Mouse (Mus musculus) forebrain, embryonic 16.5 days (tissue): ENCODE measurements at regions not wholly inside any gene's neighbourhood (a gene's known extent, or its start where the extent isn't known, plus 50 kb on each side); places are given as distances from the start of the nearest gene placed in this dataset.

Experiments
- ATAC-seq: fragments of 200-750 bp; cut with Nextera tagmentation; 2 replicates; pipeline ENCODE4 v1.8.0; 2017; ENCODE audit warnings: mild to moderate bottlenecking, moderate library complexity
- H3K27ac ChIP-seq: fragments of 300-500 bp; sonication (generic); 2 replicates; pipeline ENCODE4 v1.5.1; 2014; ENCODE audit warnings: low read length, control low read depth
- H3K27me3 ChIP-seq: fragments of 300-500 bp; sonication (generic); replicated peaks from 2 replicates; pipeline ENCODE4 v1.6.1; 2014; ENCODE audit warnings: low read length; ENCODE audit not compliant: control insufficient read depth, insufficient read depth
- H3K36me3 ChIP-seq: fragments of 300-500 bp; sonication (generic); 2 replicates; pipeline ENCODE4 v1.6.1; 2014; ENCODE audit not compliant: control insufficient read depth, insufficient read depth
- H3K4me1 ChIP-seq: fragments of 300-500 bp; sonication (generic); replicated peaks from 2 replicates; pipeline ENCODE4 v1.6.1; 2014; ENCODE audit warnings: low read length; ENCODE audit not compliant: control insufficient read depth, insufficient read depth
- H3K4me2 ChIP-seq: fragments of 300-500 bp; sonication (generic); 2 replicates; pipeline ENCODE4 v1.6.1; 2014; ENCODE audit warnings: mild to moderate bottlenecking, low read length, control low read depth
- H3K4me3 ChIP-seq: fragments of 300-500 bp; sonication (generic); replicated peaks from 2 replicates; pipeline ENCODE4 v1.5.1; 2014; ENCODE audit warnings: mild to moderate bottlenecking, low read length, control low read depth
- H3K9ac ChIP-seq: fragments of 300-500 bp; sonication (generic); replicated peaks from 2 replicates; pipeline ENCODE4 v1.6.1; 2014; ENCODE audit warnings: low read depth, low read length, control low read depth
- H3K9me3 ChIP-seq: fragments of 300-500 bp; sonication (generic); 2 replicates; pipeline ENCODE4 v1.6.1; 2016; ENCODE audit warnings: low read length; ENCODE audit not compliant: control insufficient read depth
- WGBS: fragments of 180-500 bp; shearing (Covaris S2); extraction: QIAGEN DNeasy Blood & Tissue Kit; methylation state at CpG from one replicate; pipeline ENCODE4 v1.1.7; 2014; 5-methylcytosine and 5-hydroxymethylcytosine counted together

DNA sequence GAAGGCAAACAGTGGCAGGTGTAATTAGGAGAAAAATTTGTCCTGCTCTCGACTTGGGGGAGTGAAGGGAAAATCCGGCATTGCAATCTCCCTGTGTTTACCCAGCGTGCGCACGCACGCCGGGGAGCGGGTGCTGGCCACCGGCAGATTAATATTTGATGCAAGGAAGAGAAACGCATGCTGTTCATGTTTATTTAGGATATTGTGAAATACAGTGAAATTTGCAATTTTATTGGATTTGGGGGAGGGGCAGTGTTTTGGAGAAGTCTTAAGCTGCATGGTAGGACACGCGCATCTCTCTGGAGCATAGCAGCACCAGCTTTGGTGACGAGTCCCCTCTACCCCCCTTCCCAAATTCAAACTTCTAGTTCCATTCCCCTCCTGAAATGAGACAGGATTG lies 136.4 kb downstream of the Mrm1 start:
- WGBS: 89% methylated on average over 13 of the region's 13 CpGs
- Histone ChIP-seq H3K27ac (no peak overlapping the region), H3K4me3 (no peak overlapping the region), H3K27me3 (peaks cover 3% of the 10 kb centered on the region; the same call in 1 of the 2 replicates), H3K9me3 (no peaks in the 10 kb centered on the region), H3K4me1 (no peaks in the 10 kb centered on the region), H3K36me3 (no peaks in the 10 kb centered on the region), H3K9ac (no peak overlapping the region), H3K4me2 (no peak overlapping the region)
- ATAC-seq: no peak

DNA sequence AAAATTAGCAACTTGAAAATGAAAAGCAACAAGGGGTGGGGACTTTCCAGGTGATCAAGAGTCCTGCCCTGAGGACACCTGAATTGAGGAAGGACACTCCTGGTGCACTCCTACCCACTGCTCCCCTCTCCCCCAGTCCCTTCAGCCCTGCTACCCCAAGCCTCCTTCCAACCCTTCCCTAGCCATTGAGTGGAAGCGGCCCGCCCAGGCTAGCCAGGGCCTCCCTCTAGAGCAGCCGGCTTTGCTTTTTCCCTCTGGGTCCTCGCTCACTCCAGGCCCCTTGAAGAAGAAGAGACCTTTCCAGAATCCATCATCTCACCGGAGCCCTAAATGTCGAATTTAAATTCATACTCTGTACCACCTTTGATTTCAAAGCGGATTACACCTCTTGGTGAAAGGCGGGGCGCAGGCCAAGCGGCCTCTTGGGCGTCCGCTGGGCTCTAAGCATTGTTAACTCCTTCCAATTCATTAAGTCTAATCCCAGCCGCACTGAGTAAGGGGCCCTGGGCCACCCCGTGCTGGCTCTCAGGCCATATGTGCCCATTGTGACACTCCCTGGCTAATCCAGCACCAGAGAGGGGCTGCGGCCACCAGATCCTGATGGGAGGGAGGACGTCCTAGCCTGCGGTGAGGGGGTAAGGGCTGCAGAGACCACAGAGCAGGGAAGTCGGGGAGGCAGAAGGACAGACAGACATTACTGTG lies 142.8 kb downstream of the Mrm1 start:
- H3K36me3 ChIP-seq: no peaks in the 10 kb centered on the region
- H3K27ac ChIP-seq: no peak overlapping the region
- ATAC-seq: no peak
- no peak overlapping the region for H3K4me2 ChIP-seq
- H3K4me1 ChIP-seq: peaks cover 4% of the 10 kb centered on the region; the same call in 1 of the 2 replicates
- H3K4me3 ChIP-seq: no peak overlapping the region
- H3K9me3 ChIP-seq: no peaks in the 10 kb centered on the region
- 5% methylated on average over 18 of the region's 18 CpGs for WGBS
- peaks cover 10% of the 10 kb centered on the region for H3K27me3 ChIP-seq
- H3K9ac ChIP-seq: no peak overlapping the region

DNA sequence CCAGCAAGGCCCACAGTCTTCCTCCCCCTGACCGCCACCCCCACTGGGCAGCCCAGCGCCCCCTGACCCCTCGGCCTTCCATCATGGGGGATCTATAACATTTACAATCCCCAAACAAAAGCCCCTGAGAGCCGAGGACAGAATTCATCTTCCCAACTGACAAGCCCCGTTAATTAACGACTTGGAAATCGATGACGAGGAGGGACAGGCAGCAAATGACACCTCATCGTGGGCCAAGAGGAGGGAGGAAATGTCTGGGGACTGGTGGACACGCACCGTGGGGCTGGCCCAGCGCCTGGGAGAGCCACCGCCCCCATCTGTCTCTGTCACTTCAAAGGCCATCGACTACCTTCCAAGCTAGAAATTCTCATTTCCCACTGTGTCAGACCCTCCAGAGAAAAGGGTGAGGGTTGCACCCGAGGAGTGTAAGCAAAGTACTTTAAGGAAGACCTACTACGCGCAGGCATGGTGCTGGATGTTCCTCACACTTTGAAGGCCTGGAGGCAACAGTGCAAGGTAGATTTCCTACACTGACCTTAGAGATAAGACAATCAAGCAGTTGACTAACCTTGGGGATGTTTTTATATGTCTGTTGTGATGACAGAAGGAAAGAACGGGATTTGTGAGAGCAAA lies 146.4 kb downstream of the Mrm1 start:
- H3K27me3 ChIP-seq: peaks cover 8% of the 10 kb centered on the region
- H3K27ac ChIP-seq: no peak overlapping the region
- no peak overlapping the region for H3K9ac ChIP-seq
- no peaks in the 10 kb centered on the region for H3K36me3 ChIP-seq
- no peak overlapping the region for H3K4me3 ChIP-seq
- ATAC-seq: no peak
- no peaks in the 10 kb centered on the region for H3K9me3 ChIP-seq
- H3K4me1 ChIP-seq: peaks cover 4% of the 10 kb centered on the region; the same call in 1 of the 2 replicates
- no peak overlapping the region for H3K4me2 ChIP-seq
- WGBS: 44% methylated on average over 18 of the region's 18 CpGs

DNA sequence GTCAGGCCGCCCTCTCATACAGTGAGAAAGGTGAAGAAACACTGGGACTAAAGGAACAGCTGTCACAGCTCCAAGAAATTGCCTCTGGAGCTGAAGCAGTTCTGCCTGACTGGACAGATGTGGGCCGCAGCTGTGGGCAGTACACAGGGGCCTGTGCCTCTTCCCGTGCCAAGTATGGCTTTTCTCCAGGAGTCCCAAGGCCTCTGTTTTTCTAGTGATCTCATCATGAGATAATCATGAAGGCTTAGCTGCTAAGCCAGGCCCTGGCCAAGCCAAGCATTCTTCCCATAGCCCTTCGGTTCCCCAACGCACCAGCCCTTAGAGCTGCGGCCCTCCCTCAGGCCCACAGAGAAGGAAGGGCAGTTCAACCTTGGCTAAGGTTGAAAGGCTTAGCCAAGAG lies 146.2 kb upstream of the Lhx1 start:
- Histone ChIP-seq H3K27ac (no peak overlapping the region), H3K4me2 (no peak overlapping the region), H3K27me3 (peaks cover 2% of the 10 kb centered on the region; the same call in 1 of the 2 replicates), H3K36me3 (no peaks in the 10 kb centered on the region), H3K4me1 (peaks cover under 1% of the 10 kb centered on the region; the same call in 1 of the 2 replicates), H3K9ac (no peak overlapping the region), H3K4me3 (no peak overlapping the region), H3K9me3 (no peaks in the 10 kb centered on the region)
- no peak for ATAC-seq
- 83% methylated on average over 6 of the region's 6 CpGs for WGBS

- no peak for ATAC-seq
- peaks cover 2% of the 10 kb centered on the region for H3K27me3 ChIP-seq
- no peaks in the 10 kb centered on the region for H3K36me3 ChIP-seq
- no peak overlapping the region for H3K27ac ChIP-seq
- no peak overlapping the region for H3K4me2 ChIP-seq
- H3K4me1 ChIP-seq: no peaks in the 10 kb centered on the region
- H3K4me3 ChIP-seq: no peak overlapping the region
- H3K9me3 ChIP-seq: no peaks in the 10 kb centered on the region
- H3K9ac ChIP-seq: no peak overlapping the region
- 82% methylated on average over 4 of the region's 4 CpGs for WGBS
Observed at GRCm38 (mm10) chr11:84667711-84668110, 142.4 kb upstream of the Lhx1 start.

DNA sequence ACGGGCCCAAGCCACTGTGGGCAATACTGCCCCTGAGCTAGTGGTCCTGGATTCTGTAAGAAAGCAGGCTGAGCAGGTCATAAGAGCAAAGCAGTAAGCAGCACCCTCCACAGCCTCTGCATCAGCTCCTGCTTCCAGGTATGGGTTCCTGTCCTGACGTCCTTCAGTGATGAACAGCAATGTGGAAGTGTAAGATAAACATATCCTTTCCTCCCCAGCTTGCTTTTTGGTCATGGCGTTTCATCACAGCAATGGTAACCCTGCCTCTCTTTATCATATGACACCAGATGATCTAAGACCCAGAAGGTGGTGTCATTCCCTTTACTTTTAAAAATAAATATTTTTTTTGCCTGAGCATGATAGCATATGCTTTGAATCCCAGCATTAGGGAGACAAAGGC lies 138.9 kb upstream of the Lhx1 start:
- Histone ChIP-seq H3K9ac (no peak overlapping the region), H3K27ac (no peak overlapping the region), H3K27me3 (peaks cover 8% of the 10 kb centered on the region), H3K4me3 (no peak overlapping the region), H3K9me3 (no peaks in the 10 kb centered on the region), H3K4me2 (no peak overlapping the region), H3K36me3 (no peaks in the 10 kb centered on the region), H3K4me1 (no peaks in the 10 kb centered on the region)
- 83% methylated on average over 3 of the region's 3 CpGs for WGBS
- ATAC-seq: no peak

GRCm38 (mm10) chr11:84661981-84662380 lies 136.6 kb upstream of the Lhx1 start:
- no peak overlapping the region for H3K27ac ChIP-seq
- H3K27me3 ChIP-seq: peaks cover 8% of the 10 kb centered on the region
- no peak overlapping the region for H3K4me3 ChIP-seq
- no peaks in the 10 kb centered on the region for H3K36me3 ChIP-seq
- H3K9me3 ChIP-seq: no peaks in the 10 kb centered on the region
- H3K4me1 ChIP-seq: no peaks in the 10 kb centered on the region
- no peak overlapping the region for H3K4me2 ChIP-seq
- WGBS: 15% methylated on average over 7 of the region's 7 CpGs
- no peak for ATAC-seq
- no peak overlapping the region for H3K9ac ChIP-seq

DNA sequence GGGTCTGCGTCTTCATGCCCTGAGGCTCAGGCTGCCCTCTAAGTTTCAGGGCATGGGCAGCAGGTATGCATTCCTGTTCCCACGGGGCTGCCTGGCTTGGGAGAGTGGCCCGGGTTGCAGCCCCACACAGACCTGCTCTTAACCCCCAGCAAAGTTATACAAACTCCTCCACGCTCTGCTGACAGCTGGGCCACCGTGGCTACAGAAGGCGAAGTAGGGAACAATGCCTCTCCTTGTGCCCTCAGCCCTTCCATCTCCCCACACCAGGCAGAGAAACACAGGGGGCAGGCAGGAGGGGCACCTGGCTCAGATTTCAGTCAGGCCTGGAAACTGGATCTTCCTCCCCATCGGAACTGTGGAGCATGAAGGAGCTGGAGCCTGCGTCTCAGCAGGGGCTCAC lies 135.5 kb upstream of the Lhx1 start:
- 19% methylated on average over 8 of the region's 8 CpGs for WGBS
- Histone ChIP-seq H3K9me3 (no peaks in the 10 kb centered on the region), H3K27me3 (peaks cover 8% of the 10 kb centered on the region), H3K4me1 (no peaks in the 10 kb centered on the region), H3K4me3 (no peak overlapping the region), H3K4me2 (no peak overlapping the region), H3K27ac (no peak overlapping the region), H3K36me3 (no peaks in the 10 kb centered on the region), H3K9ac (no peak overlapping the region)
- no peak for ATAC-seq

- ATAC-seq: no peak
- Histone ChIP-seq H3K9me3 (no peaks in the 10 kb centered on the region), H3K4me1 (no peaks in the 10 kb centered on the region), H3K4me2 (no peak overlapping the region), H3K4me3 (no peak overlapping the region), H3K27me3 (peaks cover 8% of the 10 kb centered on the region), H3K9ac (no peak overlapping the region), H3K36me3 (no peaks in the 10 kb centered on the region), H3K27ac (no peak overlapping the region)
- WGBS: 77% methylated on average over 7 of the region's 7 CpGs
Observed at GRCm38 (mm10) chr11:84659370-84659937, 134.1 kb upstream of the Lhx1 start.
